Mouse (Mus musculus): ENCODE measurements around the gene Amdhd2. TPM values are rescaled to one million over a fixed set of nuclear protein-coding genes. Genes with fewer than 3 reads are reported as not detected.
A peak's percentile ranks its signal among the peaks of the same experiment; 100 is the strongest.

Gene Amdhd2
- polyA plus RNA-seq, 1 experiment from 2014 or later, result 29.5 TPM

DNA sequence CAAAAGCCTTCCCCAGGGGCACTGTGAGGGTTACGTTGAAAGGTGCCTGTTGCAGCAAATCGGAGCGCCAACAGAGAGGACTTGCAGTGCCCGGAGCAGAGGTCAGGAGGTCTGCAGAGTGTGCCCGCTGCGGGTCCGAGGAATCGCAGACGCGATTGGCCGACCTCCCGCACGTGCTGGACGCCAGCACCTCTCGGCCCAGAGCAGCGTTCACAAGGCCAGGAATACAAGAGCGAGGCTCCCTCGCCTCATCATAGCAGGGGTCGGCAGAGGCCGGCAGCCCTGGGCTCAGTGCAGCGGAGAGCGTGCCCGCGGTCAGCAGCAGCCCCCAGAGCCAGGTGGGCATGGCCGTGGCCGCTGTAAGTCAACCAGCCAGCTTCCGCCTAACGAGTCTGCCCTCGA lies 45.1 kb upstream of the Amdhd2 start:
- peak overlapping the region; percentile 52; the same call in 1 of the 2 replicates for H3K27ac ChIP-seq (ENCODE audit: low read depth, low read length)
- peak overlapping the region; percentile 80 for H3K9ac ChIP-seq (ENCODE audit: low read length)
- no peaks in the 10 kb centered on the region for H3K9me3 ChIP-seq (ENCODE audit: control insufficient read depth, low read length)
- peaks cover 23% of the 10 kb centered on the region for H3K27me3 ChIP-seq (ENCODE audit: control insufficient read depth, insufficient read depth, low read length)
- no peak for ATAC-seq (replicated peaks; ENCODE audit: low FRiP score)
- H3K4me3 ChIP-seq (ENCODE audit: low read depth, low read length), result peak overlapping the region; percentile 43
- peak overlapping the region; percentile 90 for H3K4me2 ChIP-seq (ENCODE audit: low read depth, low read length, severe bottlenecking)
- DNase-seq (ENCODE audit: low spot score), result no peak
- peaks cover 42% of the 10 kb centered on the region for H3K4me1 ChIP-seq (replicated peaks; ENCODE audit: control insufficient read depth, insufficient read depth, low read length)
- no peaks in the 10 kb centered on the region for H3K36me3 ChIP-seq (ENCODE audit: control insufficient read depth, insufficient read depth, low read length)
- 1% methylated on average over 29 of the region's 29 CpGs for WGBS

DNA sequence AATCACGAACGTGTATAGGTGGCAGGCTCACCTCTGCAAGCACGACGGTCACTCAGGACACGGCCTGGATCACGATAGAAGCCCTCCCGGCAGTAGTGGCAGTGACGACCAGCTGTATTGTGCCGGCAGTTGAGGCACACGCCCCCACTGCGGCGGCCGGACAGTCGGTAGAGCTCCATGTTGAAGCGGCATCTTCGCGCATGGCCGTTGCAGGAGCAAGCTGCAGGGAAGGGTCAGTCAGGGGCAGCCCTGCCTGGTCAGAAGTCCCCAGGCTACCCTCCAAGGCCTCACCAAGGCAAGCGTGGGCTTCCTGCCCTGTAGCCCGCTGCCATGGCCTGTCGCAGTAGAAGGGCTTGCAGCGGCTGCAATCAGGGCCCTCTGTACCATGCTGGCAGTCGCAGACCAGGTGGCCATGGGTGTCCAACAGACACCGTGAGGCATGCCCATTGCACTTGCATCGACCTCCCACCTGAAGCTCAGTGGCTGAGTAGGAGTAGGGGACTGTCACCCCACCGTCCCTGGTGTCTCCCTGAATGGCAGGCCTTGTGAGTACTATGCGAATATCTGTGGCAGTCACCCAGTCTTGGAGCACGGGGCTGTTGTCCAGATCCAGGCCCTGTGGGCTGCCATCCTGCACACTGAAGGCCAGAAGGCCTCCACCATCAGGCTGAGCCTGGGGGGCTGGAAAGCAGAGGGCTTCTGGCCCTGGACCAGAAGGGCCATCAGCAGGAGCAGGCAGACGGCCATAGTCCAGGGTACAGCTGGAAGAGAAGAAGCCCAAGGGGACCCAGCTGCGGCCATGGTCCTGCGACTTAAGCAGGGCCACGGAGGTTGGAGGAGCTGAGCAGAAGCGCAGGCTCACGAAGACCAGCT lies 44.4 kb upstream of the Amdhd2 start:
- WGBS, result 53% methylated on average over 34 of the region's 34 CpGs
- Histone ChIP-seq H3K27me3 (ENCODE audit: control insufficient read depth, insufficient read depth, low read length) (peaks cover 23% of the 10 kb centered on the region), H3K27ac (ENCODE audit: low read depth, low read length) (no peak overlapping the region)

GRCm38 (mm10) chr17:24206451-24207351 lies 43.1 kb upstream of the Amdhd2 start:
- WGBS, result 6% methylated on average over 62 of the region's 62 CpGs
- Histone ChIP-seq H3K36me3 (ENCODE audit: control insufficient read depth, insufficient read depth, low read length) (no peaks in the 10 kb centered on the region), H3K4me1 (replicated peaks; ENCODE audit: control insufficient read depth, insufficient read depth, low read length) (peaks cover 39% of the 10 kb centered on the region), H3K27me3 (ENCODE audit: control insufficient read depth, insufficient read depth, low read length) (peaks cover 23% of the 10 kb centered on the region), H3K27ac (ENCODE audit: low read depth, low read length) (no peak overlapping the region), H3K9me3 (ENCODE audit: control insufficient read depth, low read length) (no peaks in the 10 kb centered on the region), H3K4me2 (ENCODE audit: low read depth, low read length, severe bottlenecking) (peak overlapping the region; percentile 95), H3K9ac (ENCODE audit: low read length) (peak overlapping the region; percentile 70), H3K4me3 (ENCODE audit: low read depth, low read length) (peak overlapping the region; percentile 62)
- ATAC-seq (replicated peaks; ENCODE audit: low FRiP score) (peak; percentile 11; the same call in 1 of the 2 replicates), DNase-seq (ENCODE audit: low spot score) (peak; percentile 81)

More for the DNA sequence above, 44.4 kb upstream of the Amdhd2 start:
- Histone ChIP-seq H3K36me3 (ENCODE audit: control insufficient read depth, insufficient read depth, low read length) (no peaks in the 10 kb centered on the region), H3K9me3 (ENCODE audit: control insufficient read depth, low read length) (no peaks in the 10 kb centered on the region), H3K4me2 (ENCODE audit: low read depth, low read length, severe bottlenecking) (peak overlapping the region; percentile 90), H3K4me1 (replicated peaks; ENCODE audit: control insufficient read depth, insufficient read depth, low read length) (peaks cover 42% of the 10 kb centered on the region), H3K9ac (ENCODE audit: low read length) (peak overlapping the region; percentile 80), H3K4me3 (ENCODE audit: low read depth, low read length) (peak overlapping the region; percentile 43)
- no peak for DNase-seq (ENCODE audit: low spot score)
- ATAC-seq (replicated peaks; ENCODE audit: low FRiP score), result no peak

GRCm38 (mm10) chr17:24205908-24206361 lies 42.4 kb upstream of the Amdhd2 start:
- 8% methylated on average over 15 of the region's 15 CpGs for WGBS
- Histone ChIP-seq H3K9me3 (ENCODE audit: control insufficient read depth, low read length) (no peaks in the 10 kb centered on the region), H3K9ac (ENCODE audit: low read length) (peak overlapping the region; percentile 70), H3K4me1 (replicated peaks; ENCODE audit: control insufficient read depth, insufficient read depth, low read length) (peaks cover 33% of the 10 kb centered on the region), H3K27me3 (ENCODE audit: control insufficient read depth, insufficient read depth, low read length) (peaks cover 23% of the 10 kb centered on the region), H3K27ac (ENCODE audit: low read depth, low read length) (no peak overlapping the region), H3K4me3 (ENCODE audit: low read depth, low read length) (peak overlapping the region; percentile 62), H3K36me3 (ENCODE audit: control insufficient read depth, insufficient read depth, low read length) (no peaks in the 10 kb centered on the region), H3K4me2 (ENCODE audit: low read depth, low read length, severe bottlenecking) (peak overlapping the region; percentile 95)
- DNase-seq (ENCODE audit: low spot score) (no peak), ATAC-seq (replicated peaks; ENCODE audit: low FRiP score) (peak; percentile 39)

DNA sequence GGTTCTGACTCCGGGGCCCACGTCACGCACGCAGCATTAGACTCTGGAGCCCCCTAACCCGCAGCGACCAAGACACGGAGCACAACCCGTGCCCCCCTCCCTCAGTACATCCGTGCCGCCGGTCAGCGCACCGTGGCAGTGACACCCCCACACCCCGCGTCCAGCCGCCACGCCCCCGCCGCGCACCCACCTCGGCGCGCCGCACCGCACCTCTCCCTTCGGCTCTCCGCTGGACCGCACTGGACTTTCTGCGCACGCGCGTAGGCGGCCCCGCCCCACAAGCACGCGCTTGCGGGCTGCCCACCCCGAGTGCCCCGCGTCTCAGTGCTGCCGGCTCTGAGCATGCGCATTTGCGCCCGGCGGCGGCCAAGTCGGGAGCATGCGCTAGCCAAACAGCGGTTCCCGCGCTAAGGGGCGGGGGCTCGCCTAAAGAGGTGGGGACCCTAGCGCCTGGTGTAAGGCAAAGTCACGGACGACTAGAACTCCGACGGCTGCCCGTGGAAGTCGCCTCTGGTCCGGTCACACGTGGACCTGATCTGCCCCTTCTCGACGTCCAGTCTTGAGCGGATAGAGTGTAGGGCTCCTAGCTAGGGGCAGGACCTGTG lies 41.8 kb upstream of the Amdhd2 start, which contains the start of gene Tbc1d24:
Gene Tbc1d24, minus strand, starts transcription at position 279 of the 605 bp plus-strand sequence.
- H3K27ac ChIP-seq (ENCODE audit: low read depth, low read length), result no peak within 1 kb of the TSS
- H3K9me3 ChIP-seq (ENCODE audit: control insufficient read depth, low read length), result no peaks in the 10 kb centered on the region
- H3K4me1 ChIP-seq (replicated peaks; ENCODE audit: control insufficient read depth, insufficient read depth, low read length), result peaks cover 33% of the 10 kb centered on the region
- under 1% methylated on average over 65 of the region's 65 CpGs for WGBS
- peak; percentile 98 for DNase-seq (ENCODE audit: low spot score)
- peak within 1 kb of the TSS; percentile 95 for H3K4me2 ChIP-seq (ENCODE audit: low read depth, low read length, severe bottlenecking)
- H3K36me3 ChIP-seq (ENCODE audit: control insufficient read depth, insufficient read depth, low read length), result no peaks in the 10 kb centered on the region
- H3K9ac ChIP-seq (ENCODE audit: low read length), result peak within 1 kb of the TSS; percentile 70
- H3K4me3 ChIP-seq (ENCODE audit: low read depth, low read length), result peak within 1 kb of the TSS; percentile 62
- H3K27me3 ChIP-seq (ENCODE audit: control insufficient read depth, insufficient read depth, low read length), result peaks cover 23% of the 10 kb centered on the region
- ATAC-seq (replicated peaks; ENCODE audit: low FRiP score), result peak; percentile 80

DNA sequence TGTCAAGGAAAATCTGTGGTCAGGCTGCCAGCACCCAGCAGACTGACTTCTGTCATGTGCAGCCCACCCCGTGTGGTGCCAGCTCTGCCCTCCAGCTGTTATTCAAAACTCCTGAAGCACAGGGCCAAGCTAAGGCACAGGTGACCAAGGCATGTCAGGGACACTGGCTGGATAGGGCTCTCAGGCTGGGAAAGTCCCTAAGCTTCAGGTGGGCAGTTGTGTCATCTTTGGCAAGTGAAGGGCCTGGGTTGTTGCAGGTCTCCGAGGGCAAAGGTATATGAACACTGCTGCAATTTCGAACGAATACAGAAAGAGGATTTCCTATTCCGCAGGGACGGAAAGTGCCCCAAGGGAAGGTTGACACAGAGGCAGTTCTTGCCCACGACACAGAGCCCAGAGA lies 41.3 kb upstream of the Amdhd2 start:
- H3K36me3 ChIP-seq (ENCODE audit: control insufficient read depth, insufficient read depth, low read length), result no peaks in the 10 kb centered on the region
- WGBS, result 13% methylated on average over 7 of the region's 7 CpGs
- no peaks in the 10 kb centered on the region for H3K9me3 ChIP-seq (ENCODE audit: control insufficient read depth, low read length)
- DNase-seq (ENCODE audit: low spot score) (no peak), ATAC-seq (replicated peaks; ENCODE audit: low FRiP score) (no peak)
- no peak overlapping the region for H3K27ac ChIP-seq (ENCODE audit: low read depth, low read length)
- peak overlapping the region; percentile 70 for H3K9ac ChIP-seq (ENCODE audit: low read length)
- H3K4me3 ChIP-seq (ENCODE audit: low read depth, low read length), result peak overlapping the region; percentile 62
- peaks cover 33% of the 10 kb centered on the region for H3K4me1 ChIP-seq (replicated peaks; ENCODE audit: control insufficient read depth, insufficient read depth, low read length)
- peak overlapping the region; percentile 95 for H3K4me2 ChIP-seq (ENCODE audit: low read depth, low read length, severe bottlenecking)
- H3K27me3 ChIP-seq (ENCODE audit: control insufficient read depth, insufficient read depth, low read length), result peaks cover 22% of the 10 kb centered on the region

GRCm38 (mm10) chr17:24203611-24204534 lies 40.3 kb upstream of the Amdhd2 start:
- 86% methylated on average over 3 of the region's 3 CpGs for WGBS
- H3K36me3 ChIP-seq (ENCODE audit: control insufficient read depth, insufficient read depth, low read length), result no peaks in the 10 kb centered on the region
- DNase-seq (ENCODE audit: low spot score) (no peak), ATAC-seq (replicated peaks; ENCODE audit: low FRiP score) (no peak)
- no peak overlapping the region for H3K4me2 ChIP-seq (ENCODE audit: low read depth, low read length, severe bottlenecking)
- H3K4me1 ChIP-seq (replicated peaks; ENCODE audit: control insufficient read depth, insufficient read depth, low read length), result peaks cover 25% of the 10 kb centered on the region
- H3K4me3 ChIP-seq (ENCODE audit: low read depth, low read length), result no peak overlapping the region
- no peaks in the 10 kb centered on the region for H3K9me3 ChIP-seq (ENCODE audit: control insufficient read depth, low read length)
- peaks cover 20% of the 10 kb centered on the region for H3K27me3 ChIP-seq (ENCODE audit: control insufficient read depth, insufficient read depth, low read length)
- H3K9ac ChIP-seq (ENCODE audit: low read length), result no peak overlapping the region
- H3K27ac ChIP-seq (ENCODE audit: low read depth, low read length), result no peak overlapping the region

Measured in forebrain, embryonic 11.5 days (tissue).